Mouse (Mus musculus) heart, embryonic 12.5 days (tissue): ENCODE measurements at regions not wholly inside any gene's neighbourhood (a gene's known extent, or its start where the extent isn't known, plus 50 kb on each side); places are given as distances from the start of the nearest gene placed in this dataset.

Experiments
- ATAC-seq: fragments of 200-750 bp; cut with Nextera tagmentation; 2 replicates; pipeline ENCODE4 v1.8.0; 2017; ENCODE audit warnings: moderate TSS enrichment, moderate library complexity; ENCODE audit not compliant: insufficient number of reproducible peaks, low FRiP score
- H3K27ac ChIP-seq: fragments of 300-500 bp; sonication (generic); 2 replicates; pipeline ENCODE4 v1.5.1; 2016; ENCODE audit warnings: mild to moderate bottlenecking, moderate library complexity; ENCODE audit not compliant: poor library complexity, severe bottlenecking
- H3K27me3 ChIP-seq: fragments of 300-500 bp; sonication (generic); replicated peaks from 2 replicates; pipeline ENCODE4 v1.6.1; 2016; ENCODE audit warnings: mild to moderate bottlenecking, moderate library complexity
- H3K36me3 ChIP-seq: fragments of 300-500 bp; sonication (generic); 2 replicates; pipeline ENCODE4 v1.6.1; 2016; ENCODE audit warnings: mild to moderate bottlenecking, moderate library complexity
- H3K4me1 ChIP-seq: fragments of 300-500 bp; sonication (generic); replicated peaks from 2 replicates; pipeline ENCODE4 v1.6.1; 2016; ENCODE audit warnings: mild to moderate bottlenecking
- H3K4me2 ChIP-seq: fragments of 300-500 bp; sonication (generic); 2 replicates; pipeline ENCODE4 v1.6.1; 2016; ENCODE audit warnings: mild to moderate bottlenecking, moderate library complexity
- H3K4me3 ChIP-seq: fragments of 300-500 bp; sonication (generic); 2 replicates; pipeline ENCODE4 v1.5.1; 2016; ENCODE audit warnings: mild to moderate bottlenecking
- H3K9ac ChIP-seq: fragments of 300-500 bp; sonication (generic); 2 replicates; pipeline ENCODE4 v1.6.1; 2016; ENCODE audit warnings: mild to moderate bottlenecking, moderate library complexity
- H3K9me3 ChIP-seq: fragments of 300-500 bp; sonication (generic); replicated peaks from 2 replicates; pipeline ENCODE4 v1.6.1; 2016; ENCODE audit warnings: mild to moderate bottlenecking, moderate library complexity
- WGBS: fragments of 180-500 bp; shearing (Covaris S2); methylation state at CpG from one replicate; pipeline ENCODE4 v1.1.7; 2016; 5-methylcytosine and 5-hydroxymethylcytosine counted together

DNA sequence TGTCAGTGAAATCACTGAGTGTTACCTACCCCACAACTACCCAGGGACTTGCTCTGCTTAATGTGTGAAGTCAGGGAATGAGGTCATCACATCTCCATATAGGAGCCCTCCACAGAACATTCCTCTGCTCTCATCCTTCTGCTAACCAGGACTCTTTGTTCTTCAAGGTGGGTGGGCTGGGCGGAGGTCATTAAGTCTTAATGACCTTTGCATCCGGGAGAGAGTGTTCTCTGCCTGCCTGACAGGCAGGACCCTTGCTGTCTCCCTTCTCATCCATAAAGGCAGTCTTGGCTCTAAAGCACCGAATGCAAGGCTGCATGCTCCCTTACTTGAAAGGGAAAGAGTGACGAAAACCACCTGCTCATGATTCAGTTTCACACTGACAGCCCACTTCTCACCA lies 1051.4 kb downstream of the Slc22a22 start:
- Histone ChIP-seq H3K4me2 (no peak overlapping the region), H3K4me1 (peaks cover 4% of the 10 kb centered on the region; the same call in 1 of the 2 replicates), H3K9me3 (no peaks in the 10 kb centered on the region), H3K4me3 (no peak overlapping the region), H3K27ac (no peak overlapping the region), H3K27me3 (no peaks in the 10 kb centered on the region), H3K9ac (no peak overlapping the region), H3K36me3 (no peaks in the 10 kb centered on the region)
- 28% methylated on average over 4 of the region's 4 CpGs for WGBS
- no peak for ATAC-seq

DNA sequence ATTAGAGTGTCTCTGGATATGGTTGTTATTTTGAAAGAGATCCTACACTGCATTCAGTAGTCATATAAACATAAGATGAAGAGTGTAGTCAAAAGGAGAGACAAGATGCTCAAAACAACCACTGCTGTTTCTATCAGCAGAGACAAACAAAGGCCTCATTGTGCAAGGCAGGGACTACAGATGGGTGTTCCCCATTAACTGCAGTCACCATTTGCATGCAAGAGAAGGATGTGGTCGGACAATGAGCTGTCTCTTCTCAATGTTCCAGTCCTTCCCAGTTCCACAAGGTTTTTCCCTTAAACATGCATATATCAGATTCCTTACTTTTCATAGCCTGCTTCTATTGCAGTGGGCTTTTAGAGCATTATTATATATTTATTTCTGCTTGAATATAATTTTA lies 1056.7 kb downstream of the Slc22a22 start:
- no peak overlapping the region for H3K9ac ChIP-seq
- no peaks in the 10 kb centered on the region for H3K27me3 ChIP-seq
- H3K36me3 ChIP-seq: no peaks in the 10 kb centered on the region
- no peak overlapping the region for H3K27ac ChIP-seq
- no peaks in the 10 kb centered on the region for H3K4me1 ChIP-seq
- H3K4me3 ChIP-seq: no peak overlapping the region
- H3K9me3 ChIP-seq: no peaks in the 10 kb centered on the region
- no peak for ATAC-seq
- no peak overlapping the region for H3K4me2 ChIP-seq
- WGBS: 69% methylated on average over 1 of the region's 1 CpGs

DNA sequence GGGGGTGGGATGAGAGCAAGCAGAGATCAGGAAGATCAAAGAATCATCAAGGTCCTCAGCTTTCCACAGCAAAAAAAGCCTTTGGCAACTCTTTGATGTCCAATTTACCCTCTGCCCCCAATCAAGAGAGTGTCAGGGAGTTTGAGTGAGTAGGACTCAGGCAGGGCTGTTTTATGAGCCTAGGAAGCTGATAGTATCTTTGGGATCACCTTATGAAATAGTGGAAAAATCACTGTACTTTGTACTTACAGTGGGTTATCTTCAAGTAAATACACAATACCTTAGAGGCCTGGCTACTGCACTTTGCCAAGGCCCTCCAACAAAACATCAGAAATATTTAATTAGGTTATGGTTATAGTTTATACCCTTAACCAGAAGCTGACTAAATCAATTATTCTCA lies 1085.4 kb downstream of the Slc22a22 start:
- H3K36me3 ChIP-seq: no peaks in the 10 kb centered on the region
- no peaks in the 10 kb centered on the region for H3K4me1 ChIP-seq
- no peak overlapping the region for H3K4me2 ChIP-seq
- ATAC-seq: no peak
- H3K9me3 ChIP-seq: no peaks in the 10 kb centered on the region
- H3K4me3 ChIP-seq: no peak overlapping the region
- H3K27me3 ChIP-seq: no peaks in the 10 kb centered on the region
- no peak overlapping the region for H3K9ac ChIP-seq
- no peak overlapping the region for H3K27ac ChIP-seq

GRCm38 (mm10) chr15:56378511-56378910 lies 1098.9 kb downstream of the Slc22a22 start:
- Histone ChIP-seq H3K27ac (no peak overlapping the region), H3K9me3 (no peaks in the 10 kb centered on the region), H3K9ac (no peak overlapping the region), H3K4me2 (no peak overlapping the region), H3K36me3 (no peaks in the 10 kb centered on the region), H3K27me3 (no peaks in the 10 kb centered on the region), H3K4me3 (no peak overlapping the region), H3K4me1 (0 out of 2 replicates have a peak, but pooled peaks cover 3% of the 10 kb centered on the region)
- 71% methylated on average over 1 of the region's 1 CpGs for WGBS
- no peak for ATAC-seq

GRCm38 (mm10) chr15:56350903-56351302 lies 1126.5 kb downstream of the Slc22a22 start:
- Histone ChIP-seq H3K9me3 (no peaks in the 10 kb centered on the region), H3K27me3 (no peaks in the 10 kb centered on the region), H3K27ac (no peak overlapping the region), H3K4me1 (no peaks in the 10 kb centered on the region), H3K36me3 (no peaks in the 10 kb centered on the region), H3K9ac (no peak overlapping the region), H3K4me3 (no peak overlapping the region), H3K4me2 (no peak overlapping the region)
- WGBS: 72% methylated on average over 5 of the region's 5 CpGs
- ATAC-seq: no peak

DNA sequence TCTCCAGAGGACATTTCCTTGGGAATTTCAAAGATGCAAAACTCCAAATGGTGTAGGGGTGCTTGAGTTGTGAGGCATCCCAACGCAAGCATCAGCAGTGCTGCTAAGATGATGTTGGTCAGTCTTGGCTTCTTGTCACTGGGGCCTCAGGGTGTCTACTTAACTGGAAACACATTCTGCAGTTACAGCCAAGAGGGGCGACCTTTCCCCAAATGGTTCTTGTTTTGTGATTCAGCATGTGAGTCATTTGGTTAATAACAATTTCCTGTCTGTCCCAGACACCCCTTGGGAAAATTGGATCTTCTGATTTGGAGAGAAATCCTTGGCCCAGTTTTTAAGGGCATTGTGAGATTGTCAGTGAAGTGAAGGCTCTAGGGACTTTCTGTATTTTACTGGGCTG lies 1131.3 kb downstream of the Slc22a22 start:
- no peak overlapping the region for H3K9ac ChIP-seq
- no peak overlapping the region for H3K27ac ChIP-seq
- 0 out of 2 replicates have a peak, but pooled peaks cover 4% of the 10 kb centered on the region for H3K4me1 ChIP-seq
- H3K4me3 ChIP-seq: no peak overlapping the region
- no peak overlapping the region for H3K4me2 ChIP-seq
- 65% methylated on average over 2 of the region's 2 CpGs for WGBS
- ATAC-seq: no peak
- H3K9me3 ChIP-seq: no peaks in the 10 kb centered on the region
- no peaks in the 10 kb centered on the region for H3K36me3 ChIP-seq
- H3K27me3 ChIP-seq: no peaks in the 10 kb centered on the region

DNA sequence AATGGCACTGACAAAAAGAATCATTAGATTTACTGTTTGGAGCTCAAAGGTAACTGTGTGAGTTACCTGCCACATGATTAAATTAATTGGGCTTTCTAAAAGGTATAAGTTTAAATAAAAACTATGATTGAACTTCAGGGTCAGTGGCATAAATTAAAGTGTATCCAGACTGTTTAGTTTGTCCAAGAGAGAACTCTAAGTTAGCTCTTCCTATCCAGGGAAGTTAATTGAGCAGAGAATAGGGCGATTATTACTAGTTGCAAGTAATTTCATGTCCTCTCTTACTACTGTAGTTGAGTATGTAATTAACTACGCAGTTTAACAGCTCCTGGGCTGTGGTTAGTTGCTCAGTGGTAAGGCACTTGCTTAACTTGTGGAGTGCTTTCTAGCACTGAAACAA lies 1132.5 kb downstream of the Slc22a22 start:
- Histone ChIP-seq H3K4me1 (0 out of 2 replicates have a peak, but pooled peaks cover 4% of the 10 kb centered on the region), H3K4me2 (no peak overlapping the region), H3K9ac (no peak overlapping the region), H3K27ac (no peak overlapping the region), H3K9me3 (no peaks in the 10 kb centered on the region), H3K27me3 (no peaks in the 10 kb centered on the region), H3K4me3 (no peak overlapping the region), H3K36me3 (no peaks in the 10 kb centered on the region)
- WGBS: 77% methylated on average over 2 of the region's 2 CpGs
- no peak for ATAC-seq

- Histone ChIP-seq H3K27ac (no peak overlapping the region), H3K4me2 (no peak overlapping the region), H3K27me3 (no peaks in the 10 kb centered on the region), H3K4me1 (0 out of 2 replicates have a peak, but pooled peaks cover 4% of the 10 kb centered on the region), H3K9ac (no peak overlapping the region), H3K4me3 (no peak overlapping the region), H3K36me3 (no peaks in the 10 kb centered on the region), H3K9me3 (no peaks in the 10 kb centered on the region)
- WGBS: 41% methylated on average over 4 of the region's 4 CpGs
- ATAC-seq: no peak
Observed at GRCm38 (mm10) chr15:56344304-56344932, 1133.0 kb downstream of the Slc22a22 start.

DNA sequence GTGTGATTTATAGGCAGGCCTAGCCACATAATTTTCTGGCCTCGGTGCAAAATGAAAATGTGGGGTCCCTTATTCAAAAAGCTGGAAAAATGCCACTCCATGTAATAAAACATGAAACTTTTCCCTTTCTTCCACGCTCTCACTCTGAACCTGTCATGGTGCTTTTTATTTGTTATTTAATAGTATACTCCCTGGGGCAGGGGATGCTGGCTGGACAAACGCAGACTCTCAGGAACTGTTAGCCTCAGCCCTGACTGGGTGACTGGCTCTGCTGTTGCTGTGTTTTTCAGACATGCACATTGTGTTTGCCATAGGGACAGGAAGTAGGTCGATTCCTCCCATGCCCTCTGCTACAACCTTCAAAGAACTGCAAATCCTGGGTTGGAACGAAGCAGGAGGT lies 1139.5 kb downstream of the Slc22a22 start:
- ATAC-seq: no peak
- no peak overlapping the region for H3K4me3 ChIP-seq
- no peak overlapping the region for H3K27ac ChIP-seq
- H3K36me3 ChIP-seq: no peaks in the 10 kb centered on the region
- H3K4me2 ChIP-seq: no peak overlapping the region
- WGBS: 56% methylated on average over 5 of the region's 5 CpGs
- peaks cover 6% of the 10 kb centered on the region; the same call in 1 of the 2 replicates for H3K4me1 ChIP-seq
- H3K9ac ChIP-seq: no peak overlapping the region
- H3K27me3 ChIP-seq: no peaks in the 10 kb centered on the region
- no peaks in the 10 kb centered on the region for H3K9me3 ChIP-seq

DNA sequence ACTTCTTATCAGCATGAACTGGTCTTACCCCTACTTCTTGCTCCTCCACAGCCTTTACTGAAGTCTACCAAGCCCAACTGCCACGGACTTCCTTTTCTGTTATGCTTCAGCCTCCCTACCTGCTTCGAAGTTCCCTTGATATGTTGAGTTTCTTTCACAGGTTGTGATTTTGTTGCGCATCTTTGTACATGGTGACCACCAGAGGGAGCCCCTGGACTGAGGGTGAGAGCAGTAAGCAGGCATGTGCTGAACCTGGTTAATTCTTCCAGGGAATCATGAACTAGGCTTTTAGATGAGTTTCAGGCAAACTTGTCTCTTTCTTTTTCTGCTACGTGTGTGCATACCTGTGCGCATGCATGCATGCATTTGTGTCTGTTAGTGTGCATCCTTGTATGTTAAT lies 1141.0 kb downstream of the Slc22a22 start:
- Histone ChIP-seq H3K36me3 (no peaks in the 10 kb centered on the region), H3K4me2 (no peak overlapping the region), H3K9ac (no peak overlapping the region), H3K4me3 (no peak overlapping the region), H3K4me1 (peaks cover 9% of the 10 kb centered on the region; the same call in 1 of the 2 replicates), H3K9me3 (no peaks in the 10 kb centered on the region), H3K27ac (no peak overlapping the region), H3K27me3 (no peaks in the 10 kb centered on the region)
- ATAC-seq: no peak
- 42% methylated on average over 5 of the region's 5 CpGs for WGBS

DNA sequence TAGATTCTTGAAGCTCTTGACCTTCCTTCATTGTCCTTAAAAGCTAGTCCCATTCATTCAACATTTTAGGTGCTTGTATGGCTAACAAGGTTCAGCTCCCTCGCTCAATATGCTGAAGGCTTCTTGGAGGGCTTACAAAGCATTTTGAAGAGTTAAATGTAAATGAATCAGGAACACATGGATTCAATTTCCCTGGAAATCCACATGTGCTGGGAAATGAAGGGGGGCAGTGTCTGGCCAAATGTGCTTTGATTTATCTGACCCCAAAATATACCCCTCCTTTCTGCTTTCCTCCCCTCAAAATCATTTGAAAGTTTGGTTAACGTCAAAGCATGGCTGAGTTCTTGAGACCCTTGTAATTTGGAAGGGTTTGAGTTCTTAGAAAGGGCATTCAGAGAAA lies 1142.4 kb downstream of the Slc22a22 start:
- WGBS: 67% methylated on average over 2 of the region's 2 CpGs
- no peaks in the 10 kb centered on the region for H3K27me3 ChIP-seq
- no peak overlapping the region for H3K27ac ChIP-seq
- no peak overlapping the region for H3K4me3 ChIP-seq
- no peaks in the 10 kb centered on the region for H3K36me3 ChIP-seq
- no peak overlapping the region for H3K9ac ChIP-seq
- no peak overlapping the region for H3K4me2 ChIP-seq
- no peaks in the 10 kb centered on the region for H3K9me3 ChIP-seq
- ATAC-seq: no peak
- peaks cover 9% of the 10 kb centered on the region; the same call in 1 of the 2 replicates for H3K4me1 ChIP-seq

DNA sequence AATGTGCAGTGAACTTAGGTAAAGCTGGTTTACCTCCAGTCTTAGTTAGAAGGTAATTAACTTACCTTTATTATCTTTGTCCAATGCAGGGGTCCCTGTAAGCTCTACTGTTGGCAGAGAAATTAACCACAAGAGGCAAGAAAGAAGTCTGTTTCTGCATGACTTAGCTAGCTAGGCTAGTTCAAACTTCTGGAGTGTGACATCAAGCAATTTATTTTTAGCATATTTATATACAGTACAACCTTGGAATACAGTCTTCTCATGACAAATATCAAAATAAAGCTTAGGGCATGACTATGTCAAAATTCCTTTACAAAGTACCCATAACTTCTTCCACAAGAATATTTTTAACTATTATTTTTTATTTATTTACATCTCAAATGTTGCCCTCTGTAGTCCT lies 1156.9 kb downstream of the Slc22a22 start:
- Histone ChIP-seq H3K27me3 (no peaks in the 10 kb centered on the region), H3K4me1 (no peaks in the 10 kb centered on the region), H3K36me3 (no peaks in the 10 kb centered on the region), H3K9ac (no peak overlapping the region), H3K9me3 (no peaks in the 10 kb centered on the region), H3K4me2 (no peak overlapping the region), H3K4me3 (no peak overlapping the region), H3K27ac (no peak overlapping the region)
- no peak for ATAC-seq
